Mouse (Mus musculus) embryonic facial prominence, embryonic 13.5 days (tissue): Measurements from ENCODE around the gene Alk. TPM values are rescaled to one million over a fixed set of nuclear protein-coding genes. Genes with fewer than 3 reads are reported as not detected.

ENCODE experiments used
- ATAC-seq: fragments of 200-750 bp; cut with Nextera tagmentation; 2 replicates; pipeline ENCODE4 v1.8.0; 2017; ENCODE audit warnings: low read depth; ENCODE audit not compliant: insufficient number of reproducible peaks, insufficient read depth, low FRiP score, low TSS enrichment
- H3K27ac ChIP-seq: fragments of 300-500 bp; sonication (generic); 2 replicates; pipeline ENCODE4 v1.5.1; 2015; ENCODE audit warnings: moderate library complexity, mild to moderate bottlenecking, inconsistent platforms
- H3K27me3 ChIP-seq: fragments of 300-500 bp; sonication (generic); 2 replicates; pipeline ENCODE4 v1.6.1; 2015; ENCODE audit warnings: mild to moderate bottlenecking, inconsistent platforms
- H3K36me3 ChIP-seq: fragments of 300-500 bp; sonication (generic); 2 replicates; pipeline ENCODE4 v1.6.1; 2015; ENCODE audit warnings: mild to moderate bottlenecking, inconsistent platforms
- H3K4me1 ChIP-seq: fragments of 300-500 bp; sonication (generic); 2 replicates; pipeline ENCODE4 v1.6.1; 2015; ENCODE audit warnings: inconsistent platforms
- H3K4me2 ChIP-seq: fragments of 300-500 bp; sonication (generic); 2 replicates; pipeline ENCODE4 v1.6.1; 2015; ENCODE audit warnings: moderate library complexity, mild to moderate bottlenecking, inconsistent platforms
- H3K4me3 ChIP-seq: fragments of 300-500 bp; sonication (generic); 2 replicates; pipeline ENCODE4 v1.5.1; 2015; ENCODE audit warnings: mild to moderate bottlenecking, inconsistent platforms
- H3K9ac ChIP-seq: fragments of 300-500 bp; sonication (generic); 2 replicates; pipeline ENCODE4 v1.6.1; 2015; ENCODE audit warnings: mild to moderate bottlenecking, inconsistent platforms
- H3K9me3 ChIP-seq: fragments of 300-500 bp; sonication (generic); 2 replicates; pipeline ENCODE4 v1.6.1; 2016; ENCODE audit warnings: inconsistent platforms
- WGBS: fragments of 180-500 bp; shearing (Covaris S2); methylation state at CpG from one replicate; pipeline ENCODE4 v1.1.7; 2015; ENCODE audit warnings: mixed read lengths; 5-methylcytosine and 5-hydroxymethylcytosine counted together
- polyA plus RNA-seq: library from polyadenylated mRNA; unstranded; fragments of >200 nt; fragmentation: Nextera tagmentation; extraction: Ambion mirVana; gene quantifications from 2 replicates; pipeline ENCODE4 v1.2.1, GENCODE M21; 2015

Gene Alk
- polyA plus RNA-seq, 1 experiment from 2014 or later: 0.51 TPM

GRCm38 (mm10) chr17:72580142-72580541, 24.3 kb downstream of the Alk start:
- H3K4me1 ChIP-seq: no peaks in the 10 kb centered on the region
- ATAC-seq: no peak
- no peak overlapping the region for H3K4me3 ChIP-seq
- H3K9me3 ChIP-seq: no peaks in the 10 kb centered on the region
- no peak overlapping the region for H3K27ac ChIP-seq
- H3K36me3 ChIP-seq: no peaks in the 10 kb centered on the region
- 72% methylated on average over 4 of the region's 4 CpGs for WGBS
- H3K9ac ChIP-seq: no peak overlapping the region
- no peak overlapping the region for H3K4me2 ChIP-seq
- H3K27me3 ChIP-seq: no peaks in the 10 kb centered on the region

- no peak overlapping the region for H3K4me2 ChIP-seq
- no peak for ATAC-seq
- H3K4me3 ChIP-seq: no peak overlapping the region
- H3K9me3 ChIP-seq: no peaks in the 10 kb centered on the region
- H3K4me1 ChIP-seq: no peaks in the 10 kb centered on the region
- 81% methylated on average over 9 of the region's 9 CpGs for WGBS
- H3K27ac ChIP-seq: no peak overlapping the region
- no peaks in the 10 kb centered on the region for H3K27me3 ChIP-seq
- no peaks in the 10 kb centered on the region for H3K36me3 ChIP-seq
- no peak overlapping the region for H3K9ac ChIP-seq
These were observed 25.1 kb downstream of the Alk start for GRCm38 (mm10) chr17:72579321-72579720.

GRCm38 (mm10) chr17:72571379-72571778, 33.0 kb downstream of the Alk start:
- Histone ChIP-seq H3K4me2 (no peak overlapping the region), H3K9ac (no peak overlapping the region), H3K4me3 (no peak overlapping the region), H3K4me1 (no peaks in the 10 kb centered on the region), H3K27me3 (no peaks in the 10 kb centered on the region; the same call in 1 of the 2 replicates), H3K9me3 (no peaks in the 10 kb centered on the region), H3K36me3 (no peaks in the 10 kb centered on the region), H3K27ac (no peak overlapping the region)
- ATAC-seq: no peak
- 75% methylated on average over 2 of the region's 2 CpGs for WGBS

GRCm38 (mm10) chr17:72569491-72569890, 34.9 kb downstream of the Alk start:
- Histone ChIP-seq H3K9ac (no peak overlapping the region), H3K4me1 (no peaks in the 10 kb centered on the region), H3K27ac (no peak overlapping the region), H3K4me2 (no peak overlapping the region), H3K9me3 (no peaks in the 10 kb centered on the region), H3K27me3 (no peaks in the 10 kb centered on the region; the same call in 1 of the 2 replicates), H3K36me3 (no peaks in the 10 kb centered on the region), H3K4me3 (no peak overlapping the region)
- 73% methylated on average over 10 of the region's 10 CpGs for WGBS
- ATAC-seq: no peak

- H3K36me3 ChIP-seq: no peaks in the 10 kb centered on the region
- 47% methylated on average over 5 of the region's 5 CpGs for WGBS
- no peak overlapping the region for H3K4me2 ChIP-seq
- no peaks in the 10 kb centered on the region for H3K27me3 ChIP-seq
- H3K27ac ChIP-seq: no peak overlapping the region
- no peak overlapping the region for H3K4me3 ChIP-seq
- H3K9me3 ChIP-seq: no peaks in the 10 kb centered on the region
- no peaks in the 10 kb centered on the region for H3K4me1 ChIP-seq
- ATAC-seq: no peak
- H3K9ac ChIP-seq: no peak overlapping the region
These were observed 41.0 kb downstream of the Alk start for GRCm38 (mm10) chr17:72563423-72563822.

- no peak overlapping the region for H3K9ac ChIP-seq
- WGBS: 36% methylated on average over 3 of the region's 3 CpGs
- no peak overlapping the region for H3K4me3 ChIP-seq
- H3K36me3 ChIP-seq: no peaks in the 10 kb centered on the region
- no peaks in the 10 kb centered on the region for H3K9me3 ChIP-seq
- H3K27me3 ChIP-seq: no peaks in the 10 kb centered on the region
- ATAC-seq: no peak
- H3K27ac ChIP-seq: no peak overlapping the region
- no peaks in the 10 kb centered on the region for H3K4me1 ChIP-seq
- no peak overlapping the region for H3K4me2 ChIP-seq
These were observed 43.0 kb downstream of the Alk start for GRCm38 (mm10) chr17:72561471-72561870.

- H3K36me3 ChIP-seq: no peaks in the 10 kb centered on the region
- no peaks in the 10 kb centered on the region for H3K9me3 ChIP-seq
- H3K4me2 ChIP-seq: no peak overlapping the region
- H3K4me1 ChIP-seq: no peaks in the 10 kb centered on the region
- ATAC-seq: no peak
- no peak overlapping the region for H3K27ac ChIP-seq
- H3K27me3 ChIP-seq: no peaks in the 10 kb centered on the region
- WGBS: 85% methylated on average over 1 of the region's 1 CpGs
- H3K9ac ChIP-seq: no peak overlapping the region
- no peak overlapping the region for H3K4me3 ChIP-seq
These were observed 43.7 kb downstream of the Alk start for GRCm38 (mm10) chr17:72560771-72561170.

GRCm38 (mm10) chr17:72557029-72557735, 47.2 kb downstream of the Alk start:
- no peaks in the 10 kb centered on the region for H3K27me3 ChIP-seq
- WGBS: 89% methylated on average over 6 of the region's 6 CpGs

GRCm38 (mm10) chr17:72546274-72546673, 58.2 kb downstream of the Alk start:
- no peaks in the 10 kb centered on the region for H3K27me3 ChIP-seq
- no peak overlapping the region for H3K27ac ChIP-seq
- H3K4me3 ChIP-seq: no peak overlapping the region
- H3K9me3 ChIP-seq: no peaks in the 10 kb centered on the region
- H3K36me3 ChIP-seq: no peaks in the 10 kb centered on the region
- WGBS: 74% methylated on average over 4 of the region's 4 CpGs
- H3K4me1 ChIP-seq: no peaks in the 10 kb centered on the region
- ATAC-seq: no peak
- H3K4me2 ChIP-seq: no peak overlapping the region
- H3K9ac ChIP-seq: no peak overlapping the region

More at GRCm38 (mm10) chr17:72557029-72557735, 47.2 kb downstream of the Alk start:
- no peak for ATAC-seq
- Histone ChIP-seq H3K4me2 (no peak overlapping the region), H3K4me1 (no peaks in the 10 kb centered on the region), H3K9me3 (no peaks in the 10 kb centered on the region), H3K27ac (no peak overlapping the region), H3K4me3 (no peak overlapping the region), H3K9ac (no peak overlapping the region), H3K36me3 (no peaks in the 10 kb centered on the region)

GRCm38 (mm10) chr17:72535304-72535703, 69.1 kb downstream of the Alk start:
- no peak overlapping the region for H3K27ac ChIP-seq
- 87% methylated on average over 6 of the region's 6 CpGs for WGBS
- no peak overlapping the region for H3K4me2 ChIP-seq
- no peaks in the 10 kb centered on the region for H3K4me1 ChIP-seq
- no peaks in the 10 kb centered on the region for H3K9me3 ChIP-seq
- H3K9ac ChIP-seq: no peak overlapping the region
- H3K27me3 ChIP-seq: no peaks in the 10 kb centered on the region
- H3K36me3 ChIP-seq: no peaks in the 10 kb centered on the region
- no peak overlapping the region for H3K4me3 ChIP-seq
- ATAC-seq: no peak

GRCm38 (mm10) chr17:72532266-72532665, 72.2 kb downstream of the Alk start:
- no peak overlapping the region for H3K9ac ChIP-seq
- H3K4me3 ChIP-seq: no peak overlapping the region
- H3K27me3 ChIP-seq: no peaks in the 10 kb centered on the region
- H3K4me1 ChIP-seq: no peaks in the 10 kb centered on the region
- 70% methylated on average over 6 of the region's 6 CpGs for WGBS
- H3K9me3 ChIP-seq: no peaks in the 10 kb centered on the region
- H3K4me2 ChIP-seq: no peak overlapping the region
- no peak for ATAC-seq
- no peaks in the 10 kb centered on the region for H3K36me3 ChIP-seq
- no peak overlapping the region for H3K27ac ChIP-seq

GRCm38 (mm10) chr17:72528481-72528880, 75.9 kb downstream of the Alk start:
- Histone ChIP-seq H3K4me3 (no peak overlapping the region), H3K27me3 (no peaks in the 10 kb centered on the region), H3K36me3 (no peaks in the 10 kb centered on the region), H3K4me2 (no peak overlapping the region), H3K27ac (no peak overlapping the region), H3K4me1 (no peaks in the 10 kb centered on the region), H3K9me3 (no peaks in the 10 kb centered on the region), H3K9ac (no peak overlapping the region)
- ATAC-seq: no peak
- 91% methylated on average over 8 of the region's 8 CpGs for WGBS
